Mouse (Mus musculus): Measurements from ENCODE around the gene Prkag2. TPM values are rescaled to one million over a fixed set of nuclear protein-coding genes. Genes with fewer than 3 reads are reported as not detected.

Gene Prkag2
- polyA plus RNA-seq, 1 experiment = 6.2 TPM

DNA sequence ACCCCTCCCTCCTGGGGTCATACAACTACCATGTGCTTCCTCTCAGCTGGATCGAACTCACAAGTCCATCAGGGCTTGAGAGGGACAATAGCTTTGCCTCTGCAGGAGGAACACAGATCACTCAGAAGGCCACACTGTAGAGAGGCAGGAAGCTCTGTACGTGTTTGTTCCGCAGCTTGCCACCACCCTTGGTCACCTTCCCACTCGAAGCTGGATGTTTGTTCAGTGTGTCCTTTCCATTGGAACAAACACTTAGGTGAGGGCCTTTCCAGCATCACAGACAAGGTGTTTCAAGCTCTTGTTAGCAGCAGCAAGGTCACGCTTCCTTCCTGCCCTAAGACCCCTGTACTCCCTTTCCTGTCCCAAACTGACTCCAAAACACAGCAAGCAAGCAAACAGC, 30.6 kb downstream of the Prkag2 start:
- Histone ChIP-seq H3K27me3 (ENCODE audit: control insufficient read depth, insufficient read depth, insufficient read length) (peaks cover 30% of the 10 kb centered on the region), H3K4me3 (ENCODE audit: insufficient read depth, poor library complexity, severe bottlenecking) (no peak overlapping the region), H3K79me2 (ENCODE audit: control insufficient read depth, insufficient read depth) (no peaks in the 10 kb centered on the region), H3ac (ENCODE audit: control insufficient read depth, insufficient read length, low read depth) (no peak overlapping the region), H3K79me3 (ENCODE audit: low read depth) (no peaks in the 10 kb centered on the region), H3K36me3 (ENCODE audit: control insufficient read depth, insufficient read depth) (no peaks in the 10 kb centered on the region)
- TF ChIP-seq CEBPB (IDR thresholded peaks at IDR 0.05; ENCODE audit: low read depth) = no peak
- no peak for TF ChIP-seq FOSL1 (IDR thresholded peaks at IDR 0.05; ENCODE audit: insufficient read depth, low read length, poor library complexity, severe bottlenecking)
- TF ChIP-seq MYOD1 (IDR thresholded peaks at IDR 0.05; ENCODE audit: control insufficient read depth, insufficient read length, low read depth) = no peak
- no peak for TF ChIP-seq USF1 (IDR thresholded peaks at IDR 0.05; ENCODE audit: low read depth)
- TF ChIP-seq MYOG (IDR thresholded peaks at IDR 0.05; ENCODE audit: control insufficient read depth, extremely low read depth, insufficient read length) = no peak
- no peak for TF ChIP-seq CTCF (IDR thresholded peaks at IDR 0.05; ENCODE audit: control insufficient read depth, insufficient read depth, insufficient read length)
- no peak for TF ChIP-seq MAX (IDR thresholded peaks at IDR 0.05)

DNA sequence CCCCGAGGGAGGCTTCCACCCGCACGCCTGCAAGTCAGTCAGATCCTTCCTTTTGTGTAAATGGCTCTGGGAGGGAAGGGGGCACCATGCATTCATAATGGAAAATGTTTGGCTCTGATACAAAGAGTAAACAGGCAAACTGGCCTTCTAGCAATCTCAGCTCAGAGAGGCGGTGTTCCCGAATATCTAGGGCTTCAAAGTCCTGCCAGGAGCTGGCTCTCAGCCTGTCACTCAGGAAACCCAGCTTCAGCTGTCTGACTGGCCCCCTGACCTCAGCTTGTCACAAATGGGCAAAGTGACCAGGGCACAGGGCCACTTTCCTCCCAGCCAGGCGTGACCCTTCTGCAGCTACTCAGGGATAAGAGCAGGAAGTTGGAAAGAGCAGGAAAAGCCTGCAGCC, 33.3 kb downstream of the Prkag2 start:
- no peak for TF ChIP-seq MYOG (IDR thresholded peaks at IDR 0.05; ENCODE audit: control insufficient read depth, extremely low read depth, insufficient read length)
- no peak for TF ChIP-seq USF1 (IDR thresholded peaks at IDR 0.05; ENCODE audit: low read depth)
- no peak for TF ChIP-seq FOSL1 (IDR thresholded peaks at IDR 0.05; ENCODE audit: insufficient read depth, low read length, poor library complexity, severe bottlenecking)
- no peak for TF ChIP-seq MYOD1 (IDR thresholded peaks at IDR 0.05; ENCODE audit: control insufficient read depth, insufficient read length, low read depth)
- TF ChIP-seq CTCF (IDR thresholded peaks at IDR 0.05; ENCODE audit: control insufficient read depth, insufficient read depth, insufficient read length) = no peak
- TF ChIP-seq CEBPB (IDR thresholded peaks at IDR 0.05; ENCODE audit: low read depth) = no peak
- TF ChIP-seq MAX (IDR thresholded peaks at IDR 0.05) = no peak
- Histone ChIP-seq H3K79me3 (ENCODE audit: low read depth) (no peaks in the 10 kb centered on the region), H3ac (ENCODE audit: control insufficient read depth, insufficient read length, low read depth) (no peak overlapping the region), H3K27me3 (ENCODE audit: control insufficient read depth, insufficient read depth, insufficient read length) (peaks cover 31% of the 10 kb centered on the region), H3K79me2 (ENCODE audit: control insufficient read depth, insufficient read depth) (no peaks in the 10 kb centered on the region), H3K36me3 (ENCODE audit: control insufficient read depth, insufficient read depth) (no peaks in the 10 kb centered on the region), H3K4me3 (ENCODE audit: insufficient read depth, poor library complexity, severe bottlenecking) (no peak overlapping the region)

GRCm38 (mm10) chr5:25064270-25065232, 35.9 kb downstream of the Prkag2 start:
- no peaks in the 10 kb centered on the region for H3K36me3 ChIP-seq (ENCODE audit: control insufficient read depth, insufficient read depth)
- H3K27me3 ChIP-seq (ENCODE audit: control insufficient read depth, insufficient read depth, insufficient read length) = peaks cover 24% of the 10 kb centered on the region
- TF ChIP-seq MYOG (IDR thresholded peaks at IDR 0.05; ENCODE audit: control insufficient read depth, extremely low read depth, insufficient read length) (no peak), CEBPB (IDR thresholded peaks at IDR 0.05; ENCODE audit: low read depth) (no peak), MYOD1 (IDR thresholded peaks at IDR 0.05; ENCODE audit: control insufficient read depth, insufficient read length, low read depth) (no peak), FOSL1 (IDR thresholded peaks at IDR 0.05; ENCODE audit: insufficient read depth, low read length, poor library complexity, severe bottlenecking) (no peak), CTCF (IDR thresholded peaks at IDR 0.05; ENCODE audit: control insufficient read depth, insufficient read depth, insufficient read length) (no peak), MAX (IDR thresholded peaks at IDR 0.05) (no peak), USF1 (IDR thresholded peaks at IDR 0.05; ENCODE audit: low read depth) (no peak)
- no peaks in the 10 kb centered on the region for H3K79me2 ChIP-seq (ENCODE audit: control insufficient read depth, insufficient read depth)
- H3ac ChIP-seq (ENCODE audit: control insufficient read depth, insufficient read length, low read depth) = no peak overlapping the region
- H3K4me3 ChIP-seq (ENCODE audit: insufficient read depth, poor library complexity, severe bottlenecking) = no peak overlapping the region
- no peaks in the 10 kb centered on the region for H3K79me3 ChIP-seq (ENCODE audit: low read depth)

GRCm38 (mm10) chr5:25062506-25063132, 37.8 kb downstream of the Prkag2 start:
- no peaks in the 10 kb centered on the region for H3K79me2 ChIP-seq (ENCODE audit: control insufficient read depth, insufficient read depth)
- no peaks in the 10 kb centered on the region for H3K79me3 ChIP-seq (ENCODE audit: low read depth)
- H3ac ChIP-seq (ENCODE audit: control insufficient read depth, insufficient read length, low read depth) = no peak overlapping the region
- no peak overlapping the region for H3K4me3 ChIP-seq (ENCODE audit: insufficient read depth, poor library complexity, severe bottlenecking)
- peaks cover 13% of the 10 kb centered on the region for H3K27me3 ChIP-seq (ENCODE audit: control insufficient read depth, insufficient read depth, insufficient read length)
- H3K36me3 ChIP-seq (ENCODE audit: control insufficient read depth, insufficient read depth) = no peaks in the 10 kb centered on the region
- TF ChIP-seq CTCF (IDR thresholded peaks at IDR 0.05; ENCODE audit: control insufficient read depth, insufficient read depth, insufficient read length) = no peak
- no peak for TF ChIP-seq MYOD1 (IDR thresholded peaks at IDR 0.05; ENCODE audit: control insufficient read depth, insufficient read length, low read depth)
- no peak for TF ChIP-seq USF1 (IDR thresholded peaks at IDR 0.05; ENCODE audit: low read depth)
- TF ChIP-seq MAX (IDR thresholded peaks at IDR 0.05) = no peak

GRCm38 (mm10) chr5:25058853-25059741, 41.3 kb downstream of the Prkag2 start:
- H3K79me2 ChIP-seq (ENCODE audit: control insufficient read depth, insufficient read depth) = no peaks in the 10 kb centered on the region
- no peaks in the 10 kb centered on the region for H3K36me3 ChIP-seq (ENCODE audit: control insufficient read depth, insufficient read depth)
- peaks cover 5% of the 10 kb centered on the region for H3K27me3 ChIP-seq (ENCODE audit: control insufficient read depth, insufficient read depth, insufficient read length)
- no peaks in the 10 kb centered on the region for H3K79me3 ChIP-seq (ENCODE audit: low read depth)
- TF ChIP-seq FOSL1 (IDR thresholded peaks at IDR 0.05; ENCODE audit: insufficient read depth, low read length, poor library complexity, severe bottlenecking) (no peak), MYOD1 (IDR thresholded peaks at IDR 0.05; ENCODE audit: control insufficient read depth, insufficient read length, low read depth) (no peak), CEBPB (IDR thresholded peaks at IDR 0.05; ENCODE audit: low read depth) (no peak), CTCF (IDR thresholded peaks at IDR 0.05; ENCODE audit: control insufficient read depth, insufficient read depth, insufficient read length) (no peak), MYOG (IDR thresholded peaks at IDR 0.05; ENCODE audit: control insufficient read depth, extremely low read depth, insufficient read length) (no peak), USF1 (IDR thresholded peaks at IDR 0.05; ENCODE audit: low read depth) (no peak), MAX (IDR thresholded peaks at IDR 0.05) (no peak)
- H3ac ChIP-seq (ENCODE audit: control insufficient read depth, insufficient read length, low read depth) = no peak overlapping the region
- no peak overlapping the region for H3K4me3 ChIP-seq (ENCODE audit: insufficient read depth, poor library complexity, severe bottlenecking)
